Mouse (Mus musculus) left cerebral cortex, postnatal 14 days (tissue): ENCODE data around the gene S100a2. TPM values are rescaled to one million over a fixed set of nuclear protein-coding genes. Genes with fewer than 3 reads are reported as not detected.
A peak's percentile ranks its signal among the peaks of the same experiment; 100 is the strongest.

Source experiments
- DNase-seq, 2 experiments: peaks; one replicate each; pipeline ENCODE4 v3.0.0; 2021 to 2022; ENCODE audit warnings: low spot score in 2 of 2, mixed read lengths in 1 of 2
- intact Hi-C: fragments of 180-260 bp; cut with DNase I; formaldehyde crosslinking; loops from one replicate; pipeline ENCODE4 v1.15.1; 2025
- total RNA-seq, 2 experiments: library from RNA; stranded (reverse); gene quantifications; 2 replicates each; pipeline ENCODE4 v1.2.3; 2021

S100a2 gene
- total RNA-seq, 2 experiments from 2014 or later = not detected

DNA sequence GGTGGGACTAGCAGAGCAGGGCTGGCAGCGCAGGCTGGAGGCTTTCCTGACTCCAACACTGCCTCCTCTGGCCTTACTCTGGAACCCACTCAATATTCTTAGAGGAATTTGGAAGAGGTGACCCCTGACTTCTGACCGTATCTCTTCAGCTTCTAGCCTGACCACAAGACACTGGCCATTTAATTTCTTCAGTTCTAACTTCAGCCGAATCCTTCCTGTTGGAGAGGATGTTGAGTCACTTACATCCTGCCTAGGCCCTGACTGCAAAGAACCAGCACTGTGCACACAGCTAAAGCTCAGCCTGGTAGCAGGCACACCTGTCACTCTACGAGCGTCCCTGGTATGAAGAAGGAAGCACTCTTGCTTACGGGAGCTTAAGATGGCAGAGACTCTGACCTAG is 657 bp upstream of the S100a2 start:
- intact Hi-C loops = no loop called here
- DNase-seq = no peak

- intact Hi-C loops = no loop called here
- DNase-seq = no peak
Observed at GRCm38 (mm10) chr3:90594466-90594865, 4.4 kb downstream of the S100a2 start.

DNA sequence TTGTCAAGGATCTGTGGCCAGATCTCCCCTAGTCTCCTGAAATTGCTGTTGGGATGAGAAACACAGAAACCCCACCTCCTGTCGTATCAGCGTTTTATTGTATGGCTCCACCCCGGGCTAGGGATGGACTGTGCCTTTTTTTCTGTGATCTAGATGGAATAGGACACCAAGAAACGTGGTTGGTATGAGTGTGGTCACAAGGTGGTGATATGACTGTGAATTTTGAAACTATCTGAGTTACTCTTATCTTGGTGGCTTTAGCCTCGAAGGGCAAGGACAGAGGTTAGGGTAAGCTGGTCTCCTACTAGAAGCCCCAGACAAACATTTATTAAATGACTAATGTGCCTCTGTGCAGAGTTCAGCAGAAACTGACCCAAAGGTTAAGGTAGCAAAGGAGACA is 5.5 kb downstream of the S100a2 start:
- intact Hi-C loops = no loop called here
- no peak for DNase-seq

DNA sequence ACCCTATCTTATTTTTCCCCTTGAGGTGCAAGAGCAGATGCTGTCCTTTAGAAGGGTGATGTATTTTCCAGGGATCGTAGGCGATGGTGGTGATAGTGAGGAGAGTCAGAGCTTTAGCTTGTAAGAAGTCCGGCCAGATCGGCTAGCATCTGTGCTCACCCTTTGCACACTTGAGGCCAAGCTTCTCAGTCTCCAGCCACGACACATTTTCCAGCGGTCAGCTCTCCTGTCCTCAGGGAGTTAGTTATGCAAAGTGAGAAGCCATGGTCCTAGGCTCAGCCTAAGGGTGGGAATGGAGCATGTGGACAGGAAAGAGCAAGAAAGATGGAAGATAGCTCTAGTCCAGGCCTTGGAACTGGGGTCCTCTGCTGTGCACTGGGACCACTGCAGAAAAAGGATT is 6.8 kb downstream of the S100a2 start:
- no peak for DNase-seq
- intact Hi-C loops = no loop called here

DNA sequence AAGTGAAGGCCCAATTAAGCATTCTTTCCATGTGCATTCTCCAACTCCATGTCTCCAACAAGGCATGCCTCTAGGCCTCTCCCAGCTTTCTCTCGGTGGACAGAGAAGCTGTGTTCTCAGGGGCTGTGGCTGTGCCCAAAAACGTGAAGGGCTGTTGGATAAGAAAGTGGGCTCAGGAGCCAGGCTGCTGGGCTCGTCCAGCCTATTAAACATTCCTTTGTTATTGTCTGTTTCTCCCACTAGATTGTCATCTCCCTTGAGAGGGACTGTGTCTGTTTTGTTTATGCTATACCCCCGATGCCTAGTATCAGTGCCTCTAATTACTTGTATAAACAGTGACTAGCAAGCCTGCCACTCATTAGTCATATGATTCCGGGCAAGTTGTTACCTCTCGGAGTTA is 7.7 kb downstream of the S100a2 start:
- intact Hi-C loops = no loop called here
- DNase-seq = no peak

- intact Hi-C loops = no loop called here
- no peak for DNase-seq
Observed at GRCm38 (mm10) chr3:90598212-90598611, 8.2 kb downstream of the S100a2 start.

GRCm38 (mm10) chr3:90599401-90599800 is 9.4 kb downstream of the S100a2 start:
- DNase-seq = no peak
- intact Hi-C loops = no loop called here

GRCm38 (mm10) chr3:90600036-90600435 is 10.0 kb downstream of the S100a2 start:
- DNase-seq = no peak
- intact Hi-C loops = no loop called here

DNA sequence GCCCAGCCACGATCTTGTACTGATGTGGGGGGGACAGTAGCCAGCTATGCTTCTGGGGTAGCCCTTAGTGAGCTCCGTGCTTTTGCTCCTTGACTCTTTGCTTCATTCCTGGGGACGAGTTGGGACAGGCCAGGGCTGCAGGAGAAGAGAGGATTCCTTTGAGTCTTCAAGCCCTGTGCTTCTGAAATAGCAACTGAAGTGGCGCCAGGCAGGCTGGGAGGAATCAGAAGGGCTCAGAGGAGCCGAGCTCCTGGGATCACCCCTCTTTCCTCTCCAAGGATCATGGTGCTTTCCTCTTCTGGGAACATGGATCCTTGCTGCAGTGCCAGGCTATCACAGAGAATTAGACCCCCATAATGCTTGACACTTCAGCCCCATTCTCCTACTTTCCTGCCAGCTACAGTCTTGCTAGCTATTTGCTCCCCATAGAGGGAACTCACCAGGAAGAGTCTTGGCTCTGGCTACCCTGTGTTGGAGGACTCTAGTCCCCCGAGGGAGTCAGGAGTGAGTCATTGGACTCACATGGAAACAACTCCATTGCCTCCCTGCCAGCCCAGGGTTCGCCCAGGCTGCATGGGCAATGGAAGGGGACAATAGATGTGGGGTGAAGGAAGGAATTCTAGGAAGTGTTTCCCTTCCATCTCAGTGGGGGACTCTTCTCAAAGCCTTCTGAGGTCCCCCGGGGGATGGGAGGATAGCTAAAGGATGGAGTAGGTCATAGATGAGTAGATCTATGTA is 10.6 kb downstream of the S100a2 start:
- intact Hi-C loops = no loop called here
- DNase-seq = no peak

GRCm38 (mm10) chr3:90601486-90602110 is 11.6 kb downstream of the S100a2 start, which contains the start of gene Gm42674:
Gm42674 (plus strand) TSS chr3:90601904.
- intact Hi-C loops = no loop called here
- no peak for DNase-seq

DNA sequence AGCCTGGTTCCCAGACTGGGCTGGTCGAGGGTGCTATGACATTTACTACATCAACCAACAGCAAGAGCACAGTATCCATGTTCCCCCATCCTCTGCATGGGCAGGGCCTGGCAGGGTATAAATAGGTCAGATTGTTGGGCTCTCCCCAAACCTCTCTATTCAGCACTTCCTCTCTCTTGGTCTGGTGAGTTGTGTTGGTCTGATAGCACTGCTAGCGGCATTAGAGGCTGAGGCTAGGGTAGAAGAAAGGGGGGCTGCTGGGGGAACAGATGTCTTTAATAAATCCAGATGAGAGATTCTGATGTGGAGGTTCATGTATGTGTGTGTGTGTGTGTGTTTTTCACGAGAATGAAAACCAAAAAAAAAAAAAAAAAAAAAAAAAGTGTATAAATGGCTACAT is 13.6 kb downstream of the S100a2 start, which contains the start of gene S100a4:
Gene S100a4, plus strand, starts transcription at position 149 of the 400 bp plus-strand sequence.
- intact Hi-C loops = no loop called here

DNA sequence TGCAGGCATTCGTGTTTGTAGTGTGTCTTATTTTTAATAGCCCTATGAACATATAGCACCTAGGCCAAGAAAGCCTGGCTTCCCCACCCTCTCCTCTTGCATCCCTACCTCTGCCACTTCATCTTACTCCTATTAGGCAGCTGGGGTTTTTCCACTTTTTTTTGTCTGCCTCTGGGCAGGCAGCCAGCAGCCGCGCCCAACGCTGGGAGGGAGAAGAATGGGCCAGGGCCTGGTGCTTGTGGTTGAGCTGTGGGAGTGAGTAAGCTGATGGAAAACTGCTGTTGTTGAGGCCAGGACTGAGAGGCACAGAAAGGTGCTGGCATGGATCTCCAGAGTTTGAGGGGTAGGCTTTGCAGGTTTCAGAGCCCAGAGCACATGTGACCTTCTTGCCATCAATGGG is 14.4 kb downstream of the S100a2 start:
- intact Hi-C loops = no loop called here
- peak in 1 of 2 experiments; percentile 35 for DNase-seq

More for the DNA sequence above, 13.6 kb downstream of the S100a2 start, which contains the start of gene S100a4:
- DNase-seq = no peak

- DNase-seq = no peak
- intact Hi-C loops = no loop called here
Observed at GRCm38 (mm10) chr3:90605049-90605448, 15.0 kb downstream of the S100a2 start.

- intact Hi-C loops = no loop called here
Observed at GRCm38 (mm10) chr3:90605736-90606135, 15.7 kb downstream of the S100a2 start.

GRCm38 (mm10) chr3:90606185-90606584 is 16.1 kb downstream of the S100a2 start:
- DNase-seq = no peak
- intact Hi-C loops = no loop called here

More at GRCm38 (mm10) chr3:90605736-90606135, 15.7 kb downstream of the S100a2 start:
- no peak for DNase-seq

GRCm38 (mm10) chr3:90607361-90607760 is 17.3 kb downstream of the S100a2 start:
- no peak for DNase-seq
- intact Hi-C loops = no loop called here

DNA sequence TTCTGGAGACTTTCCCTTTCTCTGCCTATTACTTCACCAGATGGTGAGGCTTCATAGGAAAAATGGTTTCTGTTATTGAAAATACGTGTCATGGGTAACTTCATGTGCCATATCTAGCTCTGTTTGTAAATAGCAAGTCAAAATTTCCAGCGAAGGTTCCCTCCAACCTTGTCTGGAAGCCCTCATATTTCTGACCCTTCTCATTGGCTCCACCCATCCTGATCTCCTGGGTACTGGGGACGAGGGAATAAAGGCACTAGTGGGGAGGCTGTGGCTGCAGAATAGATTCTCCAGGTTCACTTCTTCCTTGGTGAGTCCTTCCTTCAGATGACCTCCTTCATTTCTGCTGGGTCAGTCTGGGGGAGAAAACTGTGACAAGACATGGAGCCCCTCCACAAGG is 18.2 kb downstream of the S100a2 start, which contains the start of gene S100a5:
Gene S100a5, plus strand, starts transcription at position 301 of the 400 bp plus-strand sequence.
- no peak for DNase-seq
- intact Hi-C loops = no loop called here

GRCm38 (mm10) chr3:90609102-90609501 is 19.1 kb downstream of the S100a2 start:
- intact Hi-C loops = no loop called here
- DNase-seq = no peak

DNA sequence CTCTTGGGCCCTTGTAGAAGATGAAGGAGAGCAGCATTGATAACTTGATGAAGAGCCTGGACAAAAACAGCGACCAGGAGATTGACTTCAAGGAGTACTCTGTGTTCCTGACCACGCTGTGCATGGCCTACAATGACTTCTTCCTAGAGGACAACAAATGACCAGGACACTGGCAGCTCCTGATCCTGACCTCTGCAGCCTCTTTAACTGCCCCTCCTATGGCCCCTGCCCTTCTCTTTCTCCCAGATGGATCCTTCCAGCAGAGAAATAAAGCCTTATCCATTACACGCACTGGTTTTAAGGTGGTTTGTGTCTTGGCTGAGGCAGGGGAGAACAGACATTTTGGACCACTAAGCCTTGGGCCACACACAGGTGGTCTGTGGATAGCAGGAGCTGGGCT is 21.4 kb downstream of the S100a2 start:
- DNase-seq = no peak
- intact Hi-C loops = no loop called here

GRCm38 (mm10) chr3:90612061-90612460 is 22.0 kb downstream of the S100a2 start:
- peak in 1 of 2 experiments; percentile 66 for DNase-seq
- intact Hi-C loops = loop anchor here (2.0 kb wide), 1 partner anchor 25 kb away; no protein-coding TSS in a partner anchor
